Mouse (Mus musculus) intestine, embryonic 14.5 days (tissue): ENCODE data around the gene Zkscan16. TPM values are rescaled to one million over a fixed set of nuclear protein-coding genes. Genes with fewer than 3 reads are reported as not detected.
A peak's percentile ranks its signal among the peaks of the same experiment; 100 is the strongest.

Experiments used
- ATAC-seq: fragments of 200-750 bp; cut with Nextera tagmentation; replicated peaks from 2 replicates; pipeline ENCODE4 v1.8.0; 2017; ENCODE audit warnings: low read depth, moderate number of reproducible peaks, moderate TSS enrichment, moderate library complexity; ENCODE audit not compliant: low FRiP score, low TSS enrichment
- DNase-seq: peaks from one replicate; pipeline ENCODE4 v3.0.0-alpha.2; 2018; ENCODE audit warnings: low spot score
- H3K27ac ChIP-seq: fragments of 300-500 bp; sonication (generic); 2 replicates; pipeline ENCODE4 v1.5.1; 2014; ENCODE audit warnings: low read depth, mild to moderate bottlenecking, control low read depth
- H3K27me3 ChIP-seq: fragments of 300-500 bp; sonication (generic); replicated peaks from 2 replicates; pipeline ENCODE4 v1.6.1; 2014; ENCODE audit warnings: low read length, control low read depth; ENCODE audit not compliant: control insufficient read depth, insufficient read depth
- H3K36me3 ChIP-seq: fragments of 300-500 bp; sonication (generic); 2 replicates; pipeline ENCODE4 v1.6.1; 2014; ENCODE audit warnings: low read length, control low read depth; ENCODE audit not compliant: control insufficient read depth, insufficient read depth
- H3K4me1 ChIP-seq: fragments of 300-500 bp; sonication (generic); replicated peaks from 2 replicates; pipeline ENCODE4 v1.6.1; 2014; ENCODE audit warnings: low read length, control low read depth, mixed read lengths; ENCODE audit not compliant: control insufficient read depth, insufficient read depth
- H3K4me2 ChIP-seq: fragments of 300-500 bp; sonication (generic); 2 replicates; pipeline ENCODE4 v1.6.1; 2014; ENCODE audit warnings: low read length
- H3K4me3 ChIP-seq: fragments of 300-500 bp; sonication (generic); 2 replicates; pipeline ENCODE4 v1.5.1; 2014; ENCODE audit warnings: low read depth, low read length, control low read depth, mixed read lengths
- H3K9ac ChIP-seq: fragments of 300-500 bp; sonication (generic); 2 replicates; pipeline ENCODE4 v1.6.1; 2014; ENCODE audit warnings: mild to moderate bottlenecking, low read length
- H3K9me3 ChIP-seq: fragments of 300-500 bp; sonication (generic); 2 replicates; pipeline ENCODE4 v1.6.1; 2016; ENCODE audit warnings: low read length, control low read depth; ENCODE audit not compliant: control insufficient read depth
- WGBS: fragments of 180-500 bp; shearing (Covaris S2); extraction: QIAGEN DNeasy Blood & Tissue Kit; methylation state at CpG from one replicate; pipeline ENCODE4 v1.1.7; 2014; 5-methylcytosine and 5-hydroxymethylcytosine counted together
- polyA plus RNA-seq: library from polyadenylated mRNA; unstranded; fragments of >200 nt; fragmentation: Nextera tagmentation; extraction: Ambion mirVana; gene quantifications from 2 replicates; pipeline ENCODE4 v1.2.1, GENCODE M21; 2014

The Zkscan16 gene
- polyA plus RNA-seq, 1 experiment from 2014 or later, result 0.73 TPM

- peak within 1 kb of the TSS; percentile 35 for H3K9ac ChIP-seq
- no peaks in the 10 kb centered on the region for H3K9me3 ChIP-seq
- WGBS, result under 1% methylated on average over 28 of the region's 28 CpGs
- H3K4me3 ChIP-seq, result peak within 1 kb of the TSS; percentile 45
- no peaks in the 10 kb centered on the region for H3K27me3 ChIP-seq
- no peak within 1 kb of the TSS for H3K27ac ChIP-seq
- H3K36me3 ChIP-seq, result no peaks in the 10 kb centered on the region
- peak; percentile 93 for DNase-seq
- peak; percentile 80 for ATAC-seq
- 0 out of 2 replicates have a peak, but pooled peaks cover 4% of the 10 kb centered on the region for H3K4me1 ChIP-seq
- peak within 1 kb of the TSS; percentile 55 for H3K4me2 ChIP-seq
Measured at GRCm38 (mm10) chr4:58986540-58987190, 43.2 kb downstream of the Zkscan16 start, which contains the start of gene Ptgr1. Gene Ptgr1 (minus strand): TSS chr4:58987119.

GRCm38 (mm10) chr4:58989303-58989898, 46.0 kb downstream of the Zkscan16 start:
- 88% methylated on average over 7 of the region's 7 CpGs for WGBS
- no peaks in the 10 kb centered on the region for H3K36me3 ChIP-seq
- H3K27me3 ChIP-seq, result no peaks in the 10 kb centered on the region
- H3K4me3 ChIP-seq, result no peak overlapping the region
- no peaks in the 10 kb centered on the region for H3K9me3 ChIP-seq
- ATAC-seq (no peak), DNase-seq (no peak)
- H3K27ac ChIP-seq, result no peak overlapping the region
- H3K9ac ChIP-seq, result no peak overlapping the region
- 0 out of 2 replicates have a peak, but pooled peaks cover 4% of the 10 kb centered on the region for H3K4me1 ChIP-seq
- H3K4me2 ChIP-seq, result no peak overlapping the region

- H3K9me3 ChIP-seq, result no peaks in the 10 kb centered on the region
- no peaks in the 10 kb centered on the region for H3K36me3 ChIP-seq
- no peak for ATAC-seq
- 86% methylated on average over 17 of the region's 17 CpGs for WGBS
- no peak overlapping the region for H3K4me2 ChIP-seq
- H3K9ac ChIP-seq, result no peak overlapping the region
- H3K4me3 ChIP-seq, result no peak overlapping the region
- H3K27me3 ChIP-seq, result no peaks in the 10 kb centered on the region
- no peak overlapping the region for H3K27ac ChIP-seq
- DNase-seq, result no peak
- H3K4me1 ChIP-seq, result 0 out of 2 replicates have a peak, but pooled peaks cover 4% of the 10 kb centered on the region
Measured at GRCm38 (mm10) chr4:58990609-58991434, 47.4 kb downstream of the Zkscan16 start.

- no peak overlapping the region for H3K27ac ChIP-seq
- no peak overlapping the region for H3K9ac ChIP-seq
- no peaks in the 10 kb centered on the region for H3K27me3 ChIP-seq
- H3K9me3 ChIP-seq, result no peaks in the 10 kb centered on the region
- no peak overlapping the region for H3K4me2 ChIP-seq
- DNase-seq (no peak), ATAC-seq (no peak)
- WGBS, result 67% methylated on average over 5 of the region's 5 CpGs
- H3K4me3 ChIP-seq, result no peak overlapping the region
- no peaks in the 10 kb centered on the region for H3K36me3 ChIP-seq
- H3K4me1 ChIP-seq, result 0 out of 2 replicates have a peak, but pooled peaks cover 4% of the 10 kb centered on the region
Measured at GRCm38 (mm10) chr4:58992195-58992594, 48.8 kb downstream of the Zkscan16 start.

- Histone ChIP-seq H3K4me3 (no peak within 1 kb of the TSS), H3K9me3 (no peaks in the 10 kb centered on the region), H3K27ac (no peak within 1 kb of the TSS), H3K4me1 (no peaks in the 10 kb centered on the region), H3K36me3 (no peaks in the 10 kb centered on the region), H3K9ac (no peak within 1 kb of the TSS), H3K27me3 (no peaks in the 10 kb centered on the region), H3K4me2 (no peak within 1 kb of the TSS)
- DNase-seq (no peak), ATAC-seq (no peak)
- WGBS, result 67% methylated on average over 4 of the region's 4 CpGs
Measured at GRCm38 (mm10) chr4:58994762-58995161, 51.3 kb downstream of the Zkscan16 start, which contains the start of gene Dnajc25. Gene Dnajc25 (plus strand): TSS chr4:58995062.

GRCm38 (mm10) chr4:58995251-58995693, 51.8 kb downstream of the Zkscan16 start:
- Histone ChIP-seq H3K4me2 (no peak overlapping the region), H3K9ac (no peak overlapping the region), H3K27me3 (no peaks in the 10 kb centered on the region), H3K27ac (no peak overlapping the region), H3K4me1 (no peaks in the 10 kb centered on the region), H3K9me3 (no peaks in the 10 kb centered on the region), H3K36me3 (no peaks in the 10 kb centered on the region), H3K4me3 (no peak overlapping the region)
- WGBS, result 49% methylated on average over 8 of the region's 8 CpGs
- no peak for DNase-seq
- ATAC-seq, result no peak

- DNase-seq (no peak), ATAC-seq (no peak)
- H3K4me2 ChIP-seq, result no peak overlapping the region
- 49% methylated on average over 5 of the region's 5 CpGs for WGBS
- no peaks in the 10 kb centered on the region for H3K9me3 ChIP-seq
- H3K4me1 ChIP-seq, result no peaks in the 10 kb centered on the region
- H3K36me3 ChIP-seq, result no peaks in the 10 kb centered on the region
- no peak overlapping the region for H3K9ac ChIP-seq
- no peaks in the 10 kb centered on the region for H3K27me3 ChIP-seq
- H3K27ac ChIP-seq, result no peak overlapping the region
- H3K4me3 ChIP-seq, result no peak overlapping the region
Measured at GRCm38 (mm10) chr4:58997081-58997480, 53.7 kb downstream of the Zkscan16 start.

GRCm38 (mm10) chr4:58998688-58999087, 55.3 kb downstream of the Zkscan16 start:
- Histone ChIP-seq H3K9me3 (no peaks in the 10 kb centered on the region), H3K36me3 (no peaks in the 10 kb centered on the region), H3K4me1 (no peaks in the 10 kb centered on the region; the same call in 1 of the 2 replicates), H3K9ac (no peak overlapping the region), H3K27me3 (no peaks in the 10 kb centered on the region), H3K4me2 (no peak overlapping the region), H3K4me3 (no peak overlapping the region), H3K27ac (no peak overlapping the region)
- ATAC-seq (no peak), DNase-seq (no peak)
- WGBS, result 87% methylated on average over 1 of the region's 1 CpGs
